14 mouse cellular contexts compared by ENCODE assay signal in genomic region chr1:156779595-156779994, GRCm38 (mm10). TPM values are rescaled to one million over a fixed set of nuclear protein-coding genes. Genes with fewer than 3 reads are reported as not detected.
DNase-seq lines count a peak whose midpoint lies in the region; ATAC-seq and TF ChIP-seq lines count a peak whose summit lies in the region.
"Had no signal": no experiment of that assay in that cellular context is flagged by ENCODE, and none has a peak within 500 bp of the region (broad histone marks: within the 10 kb centered on the region; RNA-seq: fewer than 3 reads in every experiment).

No protein-coding gene starts in this region.

- peak overlapping the region; percentile 46 for H3K4me2 ChIP-seq in heart, postnatal 0 days (ENCODE audit: low read depth, low read length)
- no peak overlapping the region for H3K4me2 ChIP-seq in embryonic facial prominence, embryonic 12.5 days (replicated peaks)
- peak overlapping the region; percentile 26 for H3K4me2 ChIP-seq in limb, embryonic 13.5 days (replicated peaks)
- H3K4me2 ChIP-seq: lung, embryonic 15.5 days; midbrain, embryonic 12.5 days; neural tube, embryonic 13.5 days had no signal

- TF ChIP-seq EP300 in heart, postnatal 0 days (IDR thresholded peaks at IDR 0.05; ENCODE audit: low read depth), result no peak

- H3K27me3 ChIP-seq in heart, postnatal 0 days (ENCODE audit: control insufficient read depth, insufficient read depth, low read length), result no peaks in the 10 kb centered on the region
- H3K27me3 ChIP-seq in embryonic facial prominence, embryonic 12.5 days, result no peaks in the 10 kb centered on the region
- H3K27me3 ChIP-seq in limb, embryonic 13.5 days, result no peaks in the 10 kb centered on the region
- H3K27me3 ChIP-seq: lung, embryonic 15.5 days; neural tube, embryonic 13.5 days had no signal

- H3K4me3 ChIP-seq in heart, postnatal 0 days (ENCODE audit: low read depth, low read length), result peak overlapping the region; percentile 21
- H3K4me3 ChIP-seq in embryonic facial prominence, embryonic 12.5 days, result no peak overlapping the region
- no peak overlapping the region for H3K4me3 ChIP-seq in embryonic fibroblast, embryonic 13.5 days (ENCODE audit: insufficient read depth, low read length)
- H3K4me3 ChIP-seq in limb, embryonic 13.5 days, result no peak overlapping the region
- H3K4me3 ChIP-seq: lung, embryonic 15.5 days; midbrain, embryonic 12.5 days; neural tube, embryonic 13.5 days had no signal

- ATAC-seq in heart, postnatal 0 days (ENCODE audit: insufficient read depth, low read depth), result no peak
- ATAC-seq in embryonic facial prominence, embryonic 12.5 days (ENCODE audit: insufficient number of reproducible peaks, insufficient read depth, low FRiP score, low TSS enrichment), result no peak
- ATAC-seq in limb, embryonic 13.5 days (ENCODE audit: low FRiP score, low read depth), result no peak

- peak overlapping the region; percentile 92 for H3K27ac ChIP-seq in heart, postnatal 0 days (ENCODE audit: low read depth)
- H3K27ac ChIP-seq in embryonic facial prominence, embryonic 12.5 days, result peak overlapping the region; percentile 93
- peak overlapping the region; percentile 80; the same call in 1 of the 2 replicates for H3K27ac ChIP-seq in embryonic fibroblast, embryonic 13.5 days (ENCODE audit: insufficient read depth, low read length)
- peak overlapping the region; percentile 95 for H3K27ac ChIP-seq in limb, embryonic 13.5 days
- H3K27ac ChIP-seq: lung, embryonic 15.5 days; midbrain, embryonic 12.5 days; neural tube, embryonic 13.5 days had no signal

- H3K36me3 ChIP-seq in heart, postnatal 0 days (replicated peaks; ENCODE audit: control insufficient read depth, insufficient read depth, low read length), result no peaks in the 10 kb centered on the region
- no peaks in the 10 kb centered on the region for H3K36me3 ChIP-seq in embryonic facial prominence, embryonic 12.5 days
- no peaks in the 10 kb centered on the region for H3K36me3 ChIP-seq in limb, embryonic 13.5 days
- H3K36me3 ChIP-seq: lung, embryonic 15.5 days; midbrain, embryonic 12.5 days; neural tube, embryonic 13.5 days had no signal

- peaks cover 27% of the 10 kb centered on the region for H3K4me1 ChIP-seq in heart, postnatal 0 days (ENCODE audit: control insufficient read depth, insufficient read depth)
- peaks cover 44% of the 10 kb centered on the region for H3K4me1 ChIP-seq in embryonic facial prominence, embryonic 12.5 days
- H3K4me1 ChIP-seq in embryonic fibroblast, embryonic 13.5 days (ENCODE audit: control insufficient read depth, insufficient read depth, low read length), result peaks cover 5% of the 10 kb centered on the region; the same call in 1 of the 2 replicates
- peaks cover 71% of the 10 kb centered on the region for H3K4me1 ChIP-seq in limb, embryonic 13.5 days

- TF ChIP-seq CTCF in heart, postnatal 0 days (IDR thresholded peaks at IDR 0.05; ENCODE audit: low read depth), result no peak
- no peak for TF ChIP-seq CTCF in embryonic fibroblast, embryonic 13.5 days (IDR thresholded peaks at IDR 0.05; ENCODE audit: borderline replicate concordance, insufficient read depth, low read length)

- TF ChIP-seq POLR2A in embryonic fibroblast, embryonic 13.5 days (IDR thresholded peaks at IDR 0.05; ENCODE audit: low read depth, low read length), result no peak

- WGBS in heart, postnatal 0 days, result 72% methylated on average over 4 of the region's 4 CpGs
- 76% methylated on average over 4 of the region's 4 CpGs for WGBS in embryonic facial prominence, embryonic 12.5 days
- WGBS in limb, embryonic 13.5 days, result 44% methylated on average over 4 of the region's 4 CpGs

- H3K9ac ChIP-seq in heart, postnatal 0 days (replicated peaks; ENCODE audit: low read depth, low read length), result no peak overlapping the region; the same call in 1 of the 2 replicates
- H3K9ac ChIP-seq in embryonic facial prominence, embryonic 12.5 days, result no peak overlapping the region
- no peak overlapping the region for H3K9ac ChIP-seq in limb, embryonic 13.5 days
- H3K9ac ChIP-seq: lung, embryonic 15.5 days; midbrain, embryonic 12.5 days had no signal

- H3K9me3 ChIP-seq in heart, postnatal 0 days (replicated peaks; ENCODE audit: control insufficient read depth, low read length), result no peaks in the 10 kb centered on the region
- no peaks in the 10 kb centered on the region for H3K9me3 ChIP-seq in embryonic facial prominence, embryonic 12.5 days
- no peaks in the 10 kb centered on the region for H3K9me3 ChIP-seq in limb, embryonic 13.5 days
- H3K9me3 ChIP-seq: lung, embryonic 15.5 days; midbrain, embryonic 12.5 days; neural tube, embryonic 13.5 days had no signal

- DNase-seq in heart, postnatal 0 days (ENCODE audit: low spot score), result no peak
- no peak for DNase-seq in heart, adult 9 months (ENCODE audit: low spot score in 2 of 2)
- no peak for DNase-seq in urinary bladder, adult 18-20 months (ENCODE audit: low spot score in 2 of 2)
- no peak for DNase-seq in right cerebral cortex, adult 18-20 months
- DNase-seq: adrenal gland, postnatal 10 days; gastrocnemius, postnatal 25 days; kidney, adult 18-20 months; right cerebral cortex, postnatal 14 days had no signal

RNA-seq across cellular contexts. Expression of gene Angptl1, which starts 58.8 kb away (rescaled TPM):
- total RNA-seq in heart, postnatal 0 days (2014; rRNA removed; ENCODE audit: low replicate concordance), result 1.4 and 4.1 TPM in 2 replicates
- 2.2 TPM in 2 replicates for polyA plus RNA-seq in heart, postnatal 0 days (2015; fragmentation: Nextera tagmentation; extraction: Ambion mirVana)
- polyA plus RNA-seq in embryonic facial prominence, embryonic 12.5 days (2016; fragmentation: Nextera tagmentation; extraction: Ambion mirVana), result 21.3 and 24.1 TPM in 2 replicates
- polyA plus RNA-seq in embryonic fibroblast, embryonic 13.5 days (2011; ENCODE audit: insufficient read length, low read depth, missing spikeins), result 1.1 and 11.9 TPM in 2 replicates
- 60.4 and 66.1 TPM in 2 replicates for polyA plus RNA-seq in limb, embryonic 13.5 days (2015; fragmentation: Nextera tagmentation; extraction: Ambion mirVana)
